Mouse (Mus musculus) lung, postnatal 0 days (tissue): ENCODE results near the gene Sec14l1.

Source experiments
- CTCF ChIP-seq: IDR thresholded peaks from 2 replicates; pipeline ENCODE4 v1.5.1; 2016; ENCODE audit warnings: antibody characterized with exemption, mild to moderate bottlenecking
- EP300 ChIP-seq: IDR thresholded peaks from 2 replicates; pipeline ENCODE4 v1.6.1; 2016; ENCODE audit warnings: antibody characterized with exemption, mild to moderate bottlenecking, control low read depth

GRCm38 (mm10) chr11:117088271-117088991, 26.5 kb upstream of the Sec14l1 start:
- TF ChIP-seq EP300 (no peak), CTCF (no peak)
